Mouse (Mus musculus) thymus, postnatal 0 days (tissue): ENCODE results near the gene Ppp1r1c. TPM values are rescaled to one million over a fixed set of nuclear protein-coding genes. Genes with fewer than 3 reads are reported as not detected.
A peak's percentile ranks its signal among the peaks of the same experiment; 100 is the strongest.
"Not testable (repeated sequence)": the region's sequence is repeated elsewhere in the genome, so short reads cannot be mapped to it uniquely, and the experiment has no call there.

Experiments used
- DNase-seq: peaks from one replicate; pipeline ENCODE4 v3.0.0-alpha.2; 2015; ENCODE audit warnings: low spot score
- polyA plus RNA-seq: library from polyadenylated mRNA; unstranded; fragments of >200 nt; fragmentation: Nextera tagmentation; extraction: Ambion mirVana; gene quantifications from 2 replicates; pipeline ENCODE4 v1.2.1, GENCODE M21; 2015

Ppp1r1c gene
- polyA plus RNA-seq, 1 experiment from 2014 or later: not detected

GRCm38 (mm10) chr2:79741966-79742365 lies 34.4 kb downstream of the Ppp1r1c start:
- DNase-seq: no peak

- DNase-seq: no peak
Observed at GRCm38 (mm10) chr2:79744164-79744563, 36.6 kb downstream of the Ppp1r1c start.

GRCm38 (mm10) chr2:79751685-79752084 lies 44.1 kb downstream of the Ppp1r1c start:
- no peak for DNase-seq

- no peak for DNase-seq
Observed at GRCm38 (mm10) chr2:79760018-79760417, 52.4 kb downstream of the Ppp1r1c start.

- DNase-seq: no peak
Observed at GRCm38 (mm10) chr2:79762723-79763388, 55.3 kb downstream of the Ppp1r1c start.

DNA sequence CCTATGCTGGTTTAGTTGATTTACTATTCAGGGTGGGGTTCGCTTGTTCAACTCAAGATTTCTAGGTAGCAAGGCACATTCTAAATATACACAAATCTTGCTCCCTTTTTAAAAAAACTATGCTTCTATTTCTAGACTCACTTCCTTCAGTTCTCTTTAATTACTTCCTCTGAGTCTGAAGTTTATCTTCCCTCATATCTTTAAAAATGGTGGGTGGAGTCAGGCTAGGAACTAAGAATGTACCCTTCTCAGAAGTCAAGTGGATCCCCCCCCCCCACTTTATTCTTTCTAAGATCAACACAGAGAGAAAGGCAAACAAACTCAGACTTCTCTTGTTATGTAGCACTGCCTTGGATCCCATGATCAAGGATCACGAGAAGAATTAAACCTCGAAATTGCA lies 57.5 kb downstream of the Ppp1r1c start:
- DNase-seq: no peak

DNA sequence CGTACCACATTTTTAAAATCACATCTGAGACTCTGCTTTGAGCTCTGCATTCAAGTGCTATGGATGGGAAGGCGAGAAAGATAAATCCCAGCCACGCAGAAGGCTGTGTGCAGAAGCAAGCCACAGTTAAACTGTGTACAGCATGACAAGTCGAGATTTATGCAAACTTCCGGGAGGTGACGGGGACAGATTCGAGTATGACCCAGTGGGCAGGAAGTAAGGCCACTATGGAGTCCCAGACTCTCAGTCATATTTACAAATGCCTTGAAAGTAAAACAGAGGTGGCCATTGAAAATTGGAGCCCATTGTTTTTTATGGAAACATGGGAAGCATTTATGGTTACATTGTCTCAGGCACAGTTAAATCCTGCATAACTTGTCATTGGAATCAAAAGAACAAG lies 58.1 kb downstream of the Ppp1r1c start:
- no peak for DNase-seq

DNA sequence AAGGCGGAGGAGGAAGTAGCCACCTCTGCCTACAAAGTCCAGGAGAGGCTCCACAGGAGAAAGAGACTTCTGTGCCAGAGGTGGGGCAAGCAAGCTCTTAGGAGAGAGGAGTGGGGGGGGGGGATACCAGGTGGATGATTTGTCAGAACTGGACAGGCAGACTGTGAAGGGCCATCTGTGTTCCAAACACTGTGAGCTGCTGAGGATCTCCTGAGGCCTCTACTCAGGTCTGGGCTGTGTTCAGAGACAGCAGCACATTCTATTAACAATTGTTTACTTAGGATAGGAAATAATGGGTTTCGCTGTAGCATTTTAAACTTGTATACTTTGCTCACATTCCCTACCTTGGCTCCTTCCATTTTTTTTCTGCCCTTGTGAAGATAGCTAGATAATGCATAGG lies 61.0 kb downstream of the Ppp1r1c start:
- DNase-seq: no peak

DNA sequence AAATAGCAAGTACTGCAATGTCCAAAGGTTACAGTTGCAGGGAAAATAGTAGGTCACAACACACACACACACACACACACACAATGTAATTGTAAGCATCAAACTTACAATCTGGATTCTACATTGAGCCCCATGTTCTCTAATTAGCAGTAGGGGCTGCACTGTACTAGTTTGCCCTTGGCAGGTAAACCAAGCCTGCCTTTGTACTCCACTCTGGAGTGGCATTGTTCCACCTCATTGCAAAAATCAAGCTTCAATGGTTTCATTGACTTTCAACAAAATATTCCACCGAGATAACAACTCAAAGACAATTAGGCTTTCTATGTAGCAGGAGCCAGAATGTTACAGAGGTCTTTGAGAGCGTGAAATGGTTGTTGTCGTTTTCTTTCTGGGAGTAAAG lies 62.7 kb downstream of the Ppp1r1c start:
- no peak for DNase-seq

GRCm38 (mm10) chr2:79774372-79774771 lies 66.8 kb downstream of the Ppp1r1c start:
- peak; percentile 55 for DNase-seq

- peak; percentile 9 for DNase-seq
Observed at GRCm38 (mm10) chr2:79777801-79778200, 70.2 kb downstream of the Ppp1r1c start.

GRCm38 (mm10) chr2:79780772-79781171 lies 73.2 kb downstream of the Ppp1r1c start:
- DNase-seq: no peak

DNA sequence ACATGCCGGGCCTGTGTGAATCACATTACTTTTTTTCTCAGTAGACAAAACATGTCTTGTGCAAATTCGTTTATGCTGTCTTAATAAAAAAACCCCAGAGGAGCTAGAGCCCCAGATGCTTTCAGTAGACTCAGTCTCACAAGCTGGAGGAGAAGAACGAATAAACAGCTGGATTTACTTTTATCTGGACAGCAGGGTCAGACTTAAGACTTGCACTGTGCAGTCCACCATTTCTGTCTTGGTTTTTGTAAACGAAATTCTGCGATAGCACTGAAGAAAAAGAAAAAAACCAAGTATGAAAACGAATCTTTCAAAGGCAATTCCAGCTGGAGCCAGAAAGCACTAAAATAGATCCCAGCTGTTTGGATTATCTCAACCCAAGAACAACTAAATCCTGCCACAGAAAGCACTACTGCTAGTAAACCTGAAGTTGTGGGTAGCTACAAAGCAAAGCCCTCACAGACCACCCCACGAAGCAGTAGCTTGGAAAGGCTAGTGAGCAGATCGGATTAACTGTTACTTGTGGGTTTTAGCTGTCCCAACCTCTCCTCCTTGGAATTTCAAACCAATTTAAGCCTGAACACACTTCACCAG lies 78.1 kb downstream of the Ppp1r1c start:
- no peak for DNase-seq

GRCm38 (mm10) chr2:79786467-79786866 lies 78.9 kb downstream of the Ppp1r1c start:
- no peak for DNase-seq

DNA sequence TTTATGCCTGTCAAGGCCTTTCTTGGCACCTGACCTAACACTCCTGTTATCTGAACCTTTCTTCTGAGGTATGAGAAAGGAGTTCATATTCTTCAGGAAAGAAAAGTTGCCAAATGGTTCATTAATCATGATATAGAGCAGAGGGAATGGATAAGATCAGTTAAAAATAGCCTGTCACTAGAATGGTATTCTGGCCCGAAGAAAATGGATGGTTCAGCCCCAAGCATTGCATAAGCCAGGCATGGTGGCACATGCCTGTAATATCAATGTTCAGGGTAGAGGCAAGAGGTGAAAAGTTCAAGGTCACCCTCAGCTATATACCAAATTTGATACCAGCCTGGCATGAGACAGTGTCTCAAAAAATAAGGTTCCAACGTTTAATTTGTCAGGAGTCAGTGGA lies 85.6 kb downstream of the Ppp1r1c start:
- no peak for DNase-seq

GRCm38 (mm10) chr2:79797444-79797843 lies 89.9 kb downstream of the Ppp1r1c start:
- no peak for DNase-seq

DNA sequence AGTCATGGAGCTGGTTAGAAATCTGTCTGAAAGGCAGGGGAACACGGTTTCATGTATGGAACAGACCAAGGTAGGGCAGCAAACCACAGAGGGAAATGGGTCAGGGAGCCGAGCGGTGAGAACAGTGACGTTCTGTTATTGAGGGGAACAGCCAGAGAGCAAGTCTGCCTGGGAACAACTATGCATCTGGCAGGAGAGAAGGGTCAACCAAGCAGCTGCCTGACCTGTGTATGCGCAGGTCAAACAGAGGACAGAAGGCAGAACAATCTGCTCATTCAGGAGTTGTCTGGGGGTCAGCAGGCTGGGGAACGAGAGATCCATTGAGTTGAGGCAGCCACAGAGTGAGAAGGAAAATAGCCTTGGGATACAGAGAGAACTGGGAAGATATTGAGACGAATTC lies 91.0 kb downstream of the Ppp1r1c start:
- DNase-seq: no peak

DNA sequence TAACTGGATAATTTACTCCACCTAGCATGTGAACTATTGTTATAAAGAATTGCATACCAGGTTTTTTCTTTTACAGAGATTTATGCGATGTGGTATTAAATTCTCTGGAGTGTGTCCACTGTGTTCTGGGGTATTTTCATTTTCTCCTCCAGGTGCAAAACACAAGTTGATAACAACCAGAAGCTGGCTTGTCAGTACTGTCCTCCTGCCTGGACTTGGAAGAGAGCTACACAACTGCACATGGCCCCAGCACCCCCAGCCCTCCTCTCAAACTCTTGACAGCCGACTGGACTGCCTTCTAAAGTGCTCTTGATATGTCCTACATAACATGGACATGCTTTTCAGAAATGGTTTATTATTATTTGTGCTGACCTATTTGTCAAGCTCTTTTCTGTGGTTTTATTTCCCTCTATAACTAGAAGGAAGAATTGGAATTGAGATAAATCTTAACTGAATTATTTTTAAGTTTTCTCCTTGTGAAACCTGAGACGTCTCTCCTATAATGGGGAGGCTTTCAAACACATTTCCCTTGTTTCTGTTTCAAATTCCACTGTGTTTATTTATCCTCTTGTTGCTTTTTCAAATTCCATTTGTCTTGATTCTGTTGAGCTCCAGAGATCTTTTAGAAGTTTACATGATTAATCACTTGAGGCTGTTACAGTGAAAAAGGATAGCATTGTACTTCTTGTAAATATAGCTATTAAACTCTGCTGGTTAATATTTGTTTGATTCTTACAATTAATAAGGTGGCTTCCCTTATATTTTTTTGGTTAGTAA lies 108.3 kb downstream of the Ppp1r1c start:
- DNase-seq: no peak

GRCm38 (mm10) chr2:79819543-79819942 lies 112.0 kb downstream of the Ppp1r1c start:
- no peak for DNase-seq

DNA sequence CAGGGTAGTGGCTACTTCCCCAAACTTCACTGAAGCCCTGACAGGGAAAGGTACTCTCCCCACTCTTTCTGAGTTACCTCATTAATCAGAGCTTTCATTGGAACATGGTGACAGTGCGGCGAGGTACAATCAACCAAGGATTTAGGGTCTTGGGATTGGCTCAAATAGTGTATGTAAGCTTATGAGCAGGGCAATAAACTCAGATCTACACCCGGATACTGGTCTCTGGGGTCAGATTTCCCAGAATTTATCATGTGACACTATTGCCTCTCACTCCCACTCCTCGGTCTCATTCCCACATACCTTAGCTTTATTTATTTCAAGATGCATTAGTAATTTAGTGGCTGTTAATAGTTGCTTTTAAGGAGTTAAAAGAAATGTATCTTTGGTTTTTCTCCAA lies 118.3 kb downstream of the Ppp1r1c start:
- DNase-seq: no peak

GRCm38 (mm10) chr2:79839090-79839489 lies 131.5 kb downstream of the Ppp1r1c start:
- no peak for DNase-seq

- DNase-seq: no peak
Observed at GRCm38 (mm10) chr2:79839513-79839912, 131.9 kb downstream of the Ppp1r1c start.

DNA sequence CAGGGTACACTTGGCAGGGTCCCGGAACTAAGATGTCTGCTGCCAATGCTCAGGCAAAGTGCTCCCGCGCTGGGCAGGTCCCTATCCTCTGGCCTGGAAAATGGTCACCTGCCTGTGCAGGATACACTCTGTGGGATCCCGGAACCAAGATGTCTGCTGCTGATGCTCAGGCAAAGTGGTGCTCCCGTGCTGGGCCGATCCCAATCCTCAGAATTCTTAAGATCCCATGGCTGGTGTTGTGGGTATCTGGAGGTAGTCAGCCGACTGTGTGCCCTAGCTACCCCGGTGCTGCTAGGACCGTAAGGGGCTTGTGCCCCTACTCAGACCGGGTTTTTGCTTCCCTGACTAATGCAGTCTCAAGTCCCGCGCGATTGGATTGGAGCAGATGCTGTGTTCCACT lies 139.8 kb downstream of the Ppp1r1c start:
- not testable (repeated sequence) for DNase-seq
